Mouse (Mus musculus) testis, postnatal 14 days (tissue): ENCODE measurements at regions not wholly inside any gene's neighbourhood (a gene's known extent, or its start where the extent isn't known, plus 50 kb on each side); places are given as distances from the start of the nearest gene placed in this dataset.
A peak's percentile ranks its signal among the peaks of the same experiment; 100 is the strongest.

Experiments
- DNase-seq: peaks from one replicate; pipeline ENCODE4 v3.0.0; 2021; ENCODE audit warnings: low spot score

GRCm38 (mm10) chr11:114433561-114433960, 234.8 kb upstream of the Rpl38 start:
- no peak for DNase-seq

- no peak for DNase-seq
These were observed 242.9 kb upstream of the Rpl38 start for GRCm38 (mm10) chr11:114425447-114425846.

GRCm38 (mm10) chr11:114423322-114423721, 245.0 kb upstream of the Rpl38 start:
- no peak for DNase-seq

GRCm38 (mm10) chr11:114419002-114419401, 249.3 kb upstream of the Rpl38 start:
- DNase-seq: peak; percentile 21

GRCm38 (mm10) chr11:114416168-114416567, 252.2 kb upstream of the Rpl38 start:
- no peak for DNase-seq

- no peak for DNase-seq
These were observed 263.9 kb upstream of the Rpl38 start for GRCm38 (mm10) chr11:114404401-114404800.

- no peak for DNase-seq
These were observed 265.6 kb upstream of the Rpl38 start for GRCm38 (mm10) chr11:114402556-114403320.

GRCm38 (mm10) chr11:114400701-114401100, 267.6 kb upstream of the Rpl38 start:
- no peak for DNase-seq

- DNase-seq: no peak
These were observed 276.2 kb upstream of the Rpl38 start for GRCm38 (mm10) chr11:114392161-114392560.

GRCm38 (mm10) chr11:114391553-114391952, 276.8 kb upstream of the Rpl38 start:
- DNase-seq: no peak

- no peak for DNase-seq
These were observed 281.2 kb upstream of the Rpl38 start for GRCm38 (mm10) chr11:114387091-114387490.

- no peak for DNase-seq
These were observed 288.9 kb upstream of the Rpl38 start for GRCm38 (mm10) chr11:114379411-114379824.

- DNase-seq: no peak
These were observed 292.4 kb upstream of the Rpl38 start for GRCm38 (mm10) chr11:114375921-114376320.

GRCm38 (mm10) chr11:114370708-114371107, 297.6 kb upstream of the Rpl38 start:
- DNase-seq: no peak

GRCm38 (mm10) chr11:114367779-114368178, 300.5 kb upstream of the Rpl38 start:
- no peak for DNase-seq

GRCm38 (mm10) chr11:114360946-114361345, 294.1 kb upstream of the Sdk2 start:
- DNase-seq: no peak

GRCm38 (mm10) chr11:114360321-114360720, 293.5 kb upstream of the Sdk2 start:
- DNase-seq: no peak

GRCm38 (mm10) chr11:114352146-114352795, 285.4 kb upstream of the Sdk2 start:
- DNase-seq: no peak

GRCm38 (mm10) chr11:114336839-114337484, 270.1 kb upstream of the Sdk2 start:
- DNase-seq: no peak

GRCm38 (mm10) chr11:114335950-114336838, 269.3 kb upstream of the Sdk2 start:
- DNase-seq: no peak

- no peak for DNase-seq
These were observed 264.8 kb upstream of the Sdk2 start for GRCm38 (mm10) chr11:114331579-114332150.

GRCm38 (mm10) chr11:114330316-114330715, 263.5 kb upstream of the Sdk2 start:
- no peak for DNase-seq
